Mouse (Mus musculus): ENCODE results near the gene Gm15127.
"Not testable (repeated sequence)": the region's sequence is repeated elsewhere in the genome, so short reads cannot be mapped to it uniquely, and the experiment has no call there.

Gm15127 gene

DNA sequence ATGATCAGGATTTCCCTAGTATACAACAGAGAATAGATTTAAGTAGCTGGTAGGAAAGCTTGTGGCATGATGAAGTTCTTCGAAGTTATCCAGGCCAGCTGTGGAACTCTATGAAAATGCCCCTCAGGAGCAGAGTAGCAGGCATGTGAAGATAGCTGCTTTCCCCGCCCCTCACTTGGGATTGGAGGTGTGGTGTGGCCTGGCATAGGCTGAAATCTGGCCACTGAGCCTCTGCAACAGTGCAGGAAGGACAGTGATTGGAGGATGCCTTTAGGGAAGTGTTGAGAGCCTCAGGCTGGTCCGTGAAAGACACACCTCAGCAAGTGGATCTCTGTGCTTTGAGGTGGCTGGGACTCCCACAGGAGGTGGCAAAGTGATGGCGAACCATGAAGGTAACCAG, at the start of gene Gm15127:
Gene Gm15127 (plus strand): TSS at position 301 of the 400 bp plus-strand sequence.
- not testable (repeated sequence) for DNase-seq (ENCODE audit: low read depth, low spot score)

DNA sequence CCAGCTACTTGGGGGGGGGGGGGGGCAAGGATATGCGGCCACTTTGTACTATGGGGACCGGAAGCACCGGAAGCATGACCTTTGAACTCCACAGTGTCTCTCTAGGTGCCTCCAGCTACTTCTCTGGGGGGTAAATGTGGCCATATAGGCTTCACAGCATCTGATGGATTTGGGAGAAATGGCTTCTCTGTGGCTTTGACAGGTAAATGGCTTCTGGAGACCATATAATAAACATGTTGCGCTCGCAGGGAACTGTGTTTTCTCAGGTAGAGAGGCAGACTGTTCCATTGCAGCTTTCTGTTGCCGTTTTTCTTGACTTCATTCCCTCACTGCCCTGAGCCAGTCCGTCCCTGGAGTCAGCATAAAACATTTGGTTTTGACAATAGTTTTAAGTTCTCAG, 48.3 kb upstream of the Gm15127 start, which contains the start of gene Gm8334:
Gene Gm8334 (minus strand): TSS at position 101 of the 400 bp plus-strand sequence.
- DNase-seq (ENCODE audit: low read depth, low spot score) = not testable (repeated sequence)

DNA sequence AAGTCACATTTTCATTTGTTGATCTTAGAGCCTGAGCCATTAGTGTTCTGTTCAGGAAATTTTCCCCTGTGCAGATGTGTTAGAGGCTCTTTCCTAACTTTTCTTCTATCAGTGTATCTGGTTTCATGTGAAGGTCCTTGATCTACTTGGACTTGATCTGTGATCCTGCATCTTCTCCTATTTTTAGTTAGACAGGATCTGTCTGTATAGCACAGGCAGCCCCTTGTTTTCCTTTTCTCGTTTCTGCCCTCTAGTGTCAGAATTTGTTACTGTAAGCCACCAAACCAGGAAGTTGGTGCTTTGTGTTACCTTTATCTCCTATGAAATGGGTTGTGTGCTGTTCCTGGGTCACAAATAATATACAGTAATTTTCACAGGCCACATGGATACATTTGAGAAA, 12.9 kb downstream of the Gm15127 start:
- DNase-seq (ENCODE audit: low read depth, low spot score) = not testable (repeated sequence)
